Mouse (Mus musculus) sigmoid colon, adult 10 weeks (tissue): Measurements from ENCODE around the gene Hebp1. TPM values are rescaled to one million over a fixed set of nuclear protein-coding genes. Genes with fewer than 3 reads are reported as not detected.

Source experiments
- polyA plus RNA-seq: library from polyadenylated mRNA; stranded (reverse); fragments of 350-450 nt; fragmentation: Illumina TruSeq; extraction: RNeasy Lipid Tissue Mini Kit (QIAGEN cat#74804); gene quantifications from one replicate; pipeline ENCODE4 v1.2.3, GENCODE M21; 2014; ENCODE audit warnings: low read depth, low replicate concordance

Gene Hebp1
- polyA plus RNA-seq, result 1.5 TPM

GRCm38 (mm10) chr6:135197921-135198532 lies at the start of gene Hebp1, which contains the start of gene Fam234b:
Hebp1 (minus strand) TSS chr6:135198022.
Fam234b (plus strand) TSS chr6:135197977.

GRCm38 (mm10) chr6:135118183-135118582 lies 79.6 kb downstream of the Hebp1 start, which contains the start of gene Gprc5d:
Gprc5d (minus strand) TSS chr6:135118283.

Other genes starting within 250 kb of the Hebp1 start
- gene Apold1, start 216.3 kb downstream of the Hebp1 start, polyA plus RNA-seq, result 6.2 TPM
- gene Ddx47, start 186.4 kb downstream of the Hebp1 start, polyA plus RNA-seq, result 158 TPM
- gene Gprc5a, start 132.4 kb downstream of the Hebp1 start, polyA plus RNA-seq, result 44.1 TPM
- not detected for gene Gprc5d, start 79.7 kb downstream of the Hebp1 start, polyA plus RNA-seq
- gene Fam234b, start within 50 bp of the Hebp1 start, polyA plus RNA-seq, result 2.0 TPM
- gene Gsg1, start 56.3 kb upstream of the Hebp1 start, polyA plus RNA-seq, result not detected
- gene Pbp2, start 112.4 kb upstream of the Hebp1 start, polyA plus RNA-seq, result not detected
- 1,123 TPM for gene Emp1, start 164.5 kb upstream of the Hebp1 start, polyA plus RNA-seq